Mouse (Mus musculus) lung, adult 2 months (tissue): Measurements from ENCODE around the gene Med11.

ENCODE experiments used
- CTCF ChIP-seq: fragments of 200-500 bp; IDR thresholded peaks from 2 replicates; pipeline ENCODE4 v1.5.1; 2011; ENCODE audit warnings: mild to moderate bottlenecking, low read length, control low read depth; ENCODE audit not compliant: insufficient read depth
- POLR2A ChIP-seq: fragments of 200-500 bp; IDR thresholded peaks from 2 replicates; pipeline ENCODE4 v1.6.1; 2011; ENCODE audit warnings: low read depth, mild to moderate bottlenecking, control low read depth, low read length, borderline replicate concordance; ENCODE audit errors: extremely low read depth

DNA sequence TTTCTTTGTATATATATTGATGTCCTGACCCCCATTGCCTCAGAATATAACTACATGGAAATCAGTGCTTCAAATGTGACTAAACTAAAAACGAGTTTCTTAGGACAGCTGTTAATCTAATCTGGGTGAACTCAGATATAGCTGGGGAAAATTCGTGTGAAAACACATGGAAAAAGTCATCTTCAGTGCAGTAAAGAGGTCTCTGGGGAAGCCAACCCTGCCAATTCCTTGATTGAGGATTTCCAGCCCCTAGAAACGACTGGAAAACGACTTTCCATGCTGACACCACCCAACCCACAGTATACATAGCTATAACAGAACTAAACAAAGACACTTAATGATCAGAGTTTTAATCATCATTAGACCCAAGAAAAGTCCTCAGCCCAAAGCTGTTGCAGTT lies 36.1 kb downstream of the Med11 start:
- TF ChIP-seq CTCF, result no peak
- TF ChIP-seq POLR2A, result no peak
